Mouse (Mus musculus) kidney, adult 2 months (tissue): ENCODE measurements around the gene Ctc1.

Experiments
- CTCF ChIP-seq: fragments of 200-500 bp; conservative IDR thresholded peaks from 2 replicates; pipeline ENCODE4 v1.5.1; 2011; ENCODE audit warnings: low read depth, mild to moderate bottlenecking, control low read depth, low read length, moderate library complexity, mixed read lengths; ENCODE audit not compliant: insufficient read depth, insufficient read length
- POLR2A ChIP-seq: fragments of 200-500 bp; IDR thresholded peaks from one replicate; pipeline ENCODE4 v1.6.1; 2011; ENCODE audit warnings: low read depth, low read length, control low read depth

- TF ChIP-seq CTCF (no peak), POLR2A (no peak)
These were observed 59.0 kb downstream of the Ctc1 start for GRCm38 (mm10) chr11:69074776-69075069.
